In the genomic region with DNA sequence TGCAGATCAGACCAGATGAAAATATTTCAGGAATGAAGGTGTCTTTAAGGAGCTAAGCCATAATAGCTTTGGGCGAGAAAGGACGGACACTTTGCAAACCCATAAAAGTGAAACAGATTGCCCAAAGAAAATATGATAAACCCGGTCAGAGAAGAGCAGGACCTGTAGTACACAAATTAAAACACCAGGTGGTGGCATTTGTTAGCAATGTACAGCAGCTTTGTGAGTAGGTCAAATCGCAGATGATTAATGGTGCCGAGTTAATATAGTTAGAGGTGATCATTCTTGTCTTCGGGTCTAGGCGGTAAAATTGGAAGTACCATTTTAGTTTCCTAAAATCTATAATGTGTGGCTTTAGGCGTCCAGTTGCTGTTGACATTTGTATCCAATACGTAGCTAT, we compare ENCODE assay signal across 9 mouse cellular contexts. TPM values are rescaled to one million over a fixed set of nuclear protein-coding genes. Genes with fewer than 3 reads are reported as not detected.
A peak's percentile ranks its signal among the peaks of the same experiment; 100 is the strongest.
DNase-seq lines count a peak whose midpoint lies in the region; ATAC-seq and TF ChIP-seq lines count a peak whose summit lies in the region.
"Had no signal": no experiment of that assay in that cellular context is flagged by ENCODE, and none has a peak within 500 bp of the region (broad histone marks: within the 10 kb centered on the region; RNA-seq: fewer than 3 reads in every experiment).

No protein-coding gene starts in this region.

- H3K27ac ChIP-seq in hindbrain, embryonic 14.5 days, result no peak overlapping the region
- no peak overlapping the region for H3K27ac ChIP-seq in hindbrain, embryonic 12.5 days
- H3K27ac ChIP-seq in MEL (ENCODE audit: control insufficient read depth, low read depth, low read length), result no peak overlapping the region
- H3K27ac ChIP-seq: embryonic facial prominence, embryonic 13.5 days had no signal

- peak; percentile 98 for TF ChIP-seq RAD21 in MEL (IDR thresholded peaks at IDR 0.05; ENCODE audit: low read depth, low read length)

- no peak for ATAC-seq in hindbrain, embryonic 14.5 days (ENCODE audit: low FRiP score)
- no peak for ATAC-seq in hindbrain, embryonic 12.5 days (ENCODE audit: low FRiP score)

- no peak overlapping the region for H3K9ac ChIP-seq in hindbrain, embryonic 14.5 days
- H3K9ac ChIP-seq in hindbrain, embryonic 12.5 days, result no peak overlapping the region
- H3K9ac ChIP-seq in MEL (ENCODE audit: control insufficient read depth, low read depth, low read length, poor library complexity, severe bottlenecking), result peak overlapping the region; percentile 48; the same call in 1 of the 2 replicates
- H3K9ac ChIP-seq: embryonic facial prominence, embryonic 13.5 days had no signal

- TF ChIP-seq POLR2A in MEL (IDR thresholded peaks at IDR 0.05; ENCODE audit: control insufficient read depth in 1 of 2, insufficient read depth in 1 of 2, low read depth in 1 of 2, low read length in 2 of 2, poor library complexity in 1 of 2), result no peak
- no peak for TF ChIP-seq POLR2A in myocyte (IDR thresholded peaks at IDR 0.05; ENCODE audit: insufficient read length, low read depth)

- no peak for TF ChIP-seq EP300 in MEL (IDR thresholded peaks at IDR 0.05; ENCODE audit: low read depth in 1 of 2, low read length in 2 of 2)

- H3K36me3 ChIP-seq in hindbrain, embryonic 14.5 days (replicated peaks; ENCODE audit: control insufficient read depth, insufficient read depth), result peaks cover 16% of the 10 kb centered on the region
- peaks cover 4% of the 10 kb centered on the region for H3K36me3 ChIP-seq in hindbrain, embryonic 12.5 days
- H3K36me3 ChIP-seq in MEL (ENCODE audit: control insufficient read depth in 1 of 2, insufficient read depth in 2 of 2, low read length in 2 of 2), result peaks cover 2 to 9% of the 10 kb centered on the region in 2 experiments; a peak in 2 of 4 replicates
- H3K36me3 ChIP-seq in myocyte (ENCODE audit: control insufficient read depth, insufficient read depth), result no peaks in the 10 kb centered on the region

- no peaks in the 10 kb centered on the region for H3K27me3 ChIP-seq in hindbrain, embryonic 14.5 days (ENCODE audit: control insufficient read depth, insufficient read depth, low read length)
- no peaks in the 10 kb centered on the region for H3K27me3 ChIP-seq in hindbrain, embryonic 12.5 days
- H3K27me3 ChIP-seq in MEL (ENCODE audit: control insufficient read depth in 1 of 2, insufficient read depth in 2 of 2, low read length in 2 of 2) (no peaks in the 10 kb centered on the region), myocyte (ENCODE audit: control insufficient read depth, insufficient read depth, insufficient read length) (no peaks in the 10 kb centered on the region)
- H3K27me3 ChIP-seq: embryonic facial prominence, embryonic 13.5 days had no signal

- no peaks in the 10 kb centered on the region for H3K9me3 ChIP-seq in hindbrain, embryonic 14.5 days (ENCODE audit: control insufficient read depth, low read length)
- H3K9me3 ChIP-seq in hindbrain, embryonic 12.5 days (replicated peaks), result no peaks in the 10 kb centered on the region
- H3K9me3 ChIP-seq in MEL (replicated peaks; ENCODE audit: insufficient read depth, low read length), result no peaks in the 10 kb centered on the region
- H3K9me3 ChIP-seq: embryonic facial prominence, embryonic 13.5 days had no signal

- DNase-seq in hindbrain, embryonic 14.5 days (ENCODE audit: low spot score), result peak; percentile 69
- DNase-seq in 3134 (ENCODE audit: extremely low read depth, insufficient read length, low spot score) (peak; percentile 11), MEL (ENCODE audit: low read depth, low spot score) (peak; percentile 85)
- DNase-seq in cerebellum, postnatal 25 days, result peak; percentile 43 to 70
- peak; percentile 56 to 65 for DNase-seq in kidney, adult 8-10 months
- no peak for DNase-seq in ovary, postnatal 10 days (ENCODE audit: low spot score)

- H3K4me2 ChIP-seq in hindbrain, embryonic 14.5 days (replicated peaks), result no peak overlapping the region
- no peak overlapping the region for H3K4me2 ChIP-seq in hindbrain, embryonic 12.5 days (replicated peaks)
- H3K4me2 ChIP-seq in myocyte (ENCODE audit: low read depth), result peak overlapping the region; percentile 21
- H3K4me2 ChIP-seq: embryonic facial prominence, embryonic 13.5 days had no signal

- H3K79me2 ChIP-seq in MEL (ENCODE audit: control insufficient read depth, insufficient read depth, low read length, poor library complexity) (peaks cover 2% of the 10 kb centered on the region; the same call in 1 of the 2 replicates), myocyte (ENCODE audit: control insufficient read depth, insufficient read depth) (no peaks in the 10 kb centered on the region)

- TF ChIP-seq CTCF in MEL (IDR thresholded peaks at IDR 0.05 in 2 of 3, conservative IDR thresholded peaks at IDR 0.05 in 1 of 3; ENCODE audit: control insufficient read depth in 1 of 3, insufficient read depth in 1 of 3, low read depth in 2 of 3, low read length in 3 of 3, poor library complexity in 1 of 3, severe bottlenecking in 1 of 3), result peak; percentile 21 to 94 (median 71); a peak in 4 of 6 replicates

- peaks cover 22% of the 10 kb centered on the region for H3K4me1 ChIP-seq in hindbrain, embryonic 14.5 days (replicated peaks; ENCODE audit: control insufficient read depth, insufficient read depth, low read length)
- peaks cover 13% of the 10 kb centered on the region for H3K4me1 ChIP-seq in hindbrain, embryonic 12.5 days
- peaks cover 0 to 12% of the 10 kb centered on the region in 2 experiments; a peak in 1 of 4 replicates for H3K4me1 ChIP-seq in MEL (ENCODE audit: control insufficient read depth in 1 of 2, insufficient read depth in 2 of 2, low read length in 2 of 2)

- WGBS in hindbrain, embryonic 14.5 days, result 50% methylated on average over 9 of the region's 9 CpGs
- 59% methylated on average over 9 of the region's 9 CpGs for WGBS in hindbrain, embryonic 12.5 days

- H3K4me3 ChIP-seq in hindbrain, embryonic 14.5 days (replicated peaks; ENCODE audit: low read length), result no peak overlapping the region
- no peak overlapping the region for H3K4me3 ChIP-seq in hindbrain, embryonic 12.5 days
- peak overlapping the region; percentile 29; a peak in 2 of 4 replicates for H3K4me3 ChIP-seq in MEL (ENCODE audit: control insufficient read depth in 1 of 2, insufficient read depth in 1 of 2, low read depth in 2 of 2, low read length in 2 of 2)
- no peak overlapping the region for H3K4me3 ChIP-seq in myocyte
- H3K4me3 ChIP-seq: embryonic facial prominence, embryonic 13.5 days had no signal

- no peak overlapping the region for H3ac ChIP-seq in myocyte (ENCODE audit: control insufficient read depth, insufficient read length)

TF ChIP-seq in MEL, 35 proteins besides CTCF, POLR2A, EP300 and RAD21 (continues in another document):
- TF ChIP-seq ELF1 (IDR thresholded peaks at IDR 0.05; ENCODE audit: low read depth, low read length), result no peak
- peak; percentile 46; the same call in 1 of the 2 replicates for TF ChIP-seq ZMIZ1 (IDR thresholded peaks at IDR 0.05; ENCODE audit: low read depth, low read length)
- TF ChIP-seq ZNF384 (IDR thresholded peaks at IDR 0.05; ENCODE audit: low read depth, low read length), result peak; percentile 24; the same call in 1 of the 2 replicates
- TF ChIP-seq MEF2A (IDR thresholded peaks at IDR 0.05; ENCODE audit: extremely low read depth, insufficient replicate concordance, low read depth, low read length, poor library complexity, severe bottlenecking), result no peak
- TF ChIP-seq CHD2 (IDR thresholded peaks at IDR 0.05; ENCODE audit: low read length), result no peak
- peak; percentile 91 for TF ChIP-seq ZC3H11A (IDR thresholded peaks at IDR 0.05; ENCODE audit: low read depth, low read length)
- TF ChIP-seq RCOR1 (IDR thresholded peaks at IDR 0.05; ENCODE audit: low read depth, low read length), result no peak
- no peak for TF ChIP-seq TAL1 (IDR thresholded peaks at IDR 0.05; ENCODE audit: low read length)
- no peak for TF ChIP-seq GABPA (IDR thresholded peaks at IDR 0.05; ENCODE audit: low read depth, low read length)

TF ChIP-seq in myocyte, 11 proteins besides CTCF, POLR2A, EP300 and RAD21 (continues in another document):
- no peak for TF ChIP-seq MAX (IDR thresholded peaks at IDR 0.05; ENCODE audit: low read depth)
- TF ChIP-seq TCF3 (IDR thresholded peaks at IDR 0.05; ENCODE audit: insufficient read length, low read depth), result no peak
- no peak for TF ChIP-seq USF1 (IDR thresholded peaks at IDR 0.05; ENCODE audit: low read depth)
- no peak for TF ChIP-seq SRF (IDR thresholded peaks at IDR 0.05; ENCODE audit: control insufficient read depth, insufficient read length, low read depth)
- TF ChIP-seq CEBPB (IDR thresholded peaks at IDR 0.05; ENCODE audit: insufficient read depth, poor library complexity, severe bottlenecking), result no peak
- no peak for TF ChIP-seq TCF12 (IDR thresholded peaks at IDR 0.05; ENCODE audit: insufficient read depth, poor library complexity, severe bottlenecking)
- no peak for TF ChIP-seq REST (IDR thresholded peaks at IDR 0.05; ENCODE audit: insufficient read depth, insufficient read length)
- no peak for TF ChIP-seq E2F4 (IDR thresholded peaks at IDR 0.05; ENCODE audit: insufficient read depth)
- TF ChIP-seq MYOG (IDR thresholded peaks at IDR 0.05; ENCODE audit: control insufficient read depth in 1 of 3, insufficient read depth in 1 of 3, insufficient read length in 2 of 3, low read depth in 2 of 3), result no peak

RNA-seq across cellular contexts. Expression of a gene that starts 1.9 kb away (rescaled TPM):
- polyA plus RNA-seq in hindbrain, embryonic 14.5 days (2014; fragmentation: Nextera tagmentation; extraction: Ambion mirVana), result 8.6 and 8.9 TPM in 2 replicates
- polyA plus RNA-seq in hindbrain, embryonic 12.5 days (2016; fragmentation: Nextera tagmentation; extraction: Ambion mirVana), result 5.6 and 6.0 TPM in 2 replicates
- 2.5 and 3.8 TPM in 2 replicates for total RNA-seq in MEL (2012; rRNA removed)
- 1 to 10 TPM in 1 of 2 experiments, not detected in 1; 4.9 TPM for polyA plus RNA-seq in MEL (2012; ENCODE audit: insufficient read depth in 1 of 2, insufficient read length in 2 of 2, low read depth in 1 of 2, low replicate concordance in 2 of 2, missing spikeins in 1 of 2)
- polyA plus RNA-seq in myocyte (2012; fragmentation: generic; extraction: Trizol), result 6.4 TPM

RNA-seq across cellular contexts. Expression of a gene that starts 56.7 kb away (rescaled TPM):
- polyA plus RNA-seq in hindbrain, embryonic 14.5 days (2014; fragmentation: Nextera tagmentation; extraction: Ambion mirVana), result 16.6 and 23.3 TPM in 2 replicates
- polyA plus RNA-seq in hindbrain, embryonic 12.5 days (2016; fragmentation: Nextera tagmentation; extraction: Ambion mirVana), result 22.2 and 22.4 TPM in 2 replicates
- total RNA-seq in MEL (2012; rRNA removed), result 4.2 and 5.9 TPM in 2 replicates
- polyA plus RNA-seq in MEL (2012; ENCODE audit: insufficient read depth in 1 of 2, insufficient read length in 2 of 2, low read depth in 1 of 2, low replicate concordance in 2 of 2, missing spikeins in 1 of 2) (10 to 100 TPM in 1 of 2 experiments, not detected in 1; 12.0 TPM), myocyte (2012; fragmentation: generic; extraction: Trizol) (10.7 TPM)

RNA-seq across cellular contexts. Expression of a gene that starts 56.7 kb away (rescaled TPM):
- 4.0 and 4.3 TPM in 2 replicates for polyA plus RNA-seq in hindbrain, embryonic 14.5 days (2014; fragmentation: Nextera tagmentation; extraction: Ambion mirVana)
- polyA plus RNA-seq in hindbrain, embryonic 12.5 days (2016; fragmentation: Nextera tagmentation; extraction: Ambion mirVana), result 5.5 and 6.1 TPM in 2 replicates
- total RNA-seq in MEL (2012; rRNA removed), result 0.46 and 0.96 TPM in 2 replicates
- polyA plus RNA-seq in MEL (2012; ENCODE audit: insufficient read depth in 1 of 2, insufficient read length in 2 of 2, low read depth in 1 of 2, low replicate concordance in 2 of 2, missing spikeins in 1 of 2) (1 to 10 TPM in 1 of 2 experiments, not detected in 1; 1.7 TPM), myocyte (2012; fragmentation: generic; extraction: Trizol) (1.1 TPM)

Comparison
In these comparisons a context has a peak if more than half of its experiments do, and no peak if none do; other contexts are left out.
1. H3K4me3 ChIP-seq: peak in MEL (2 of 2); none in hindbrain, embryonic 14.5 days (single experiment), hindbrain, embryonic 12.5 days (single experiment) and myocyte (single experiment).